Comparison of ENCODE assay signal across 8 mouse cellular contexts in genomic region chr11:69134622-69134968, GRCm38 (mm10). TPM values are rescaled to one million over a fixed set of nuclear protein-coding genes. Genes with fewer than 3 reads are reported as not detected.
DNase-seq lines count a peak whose midpoint lies in the region; ATAC-seq and TF ChIP-seq lines count a peak whose summit lies in the region.
"Had no signal": no experiment of that assay in that cellular context is flagged by ENCODE, and none has a peak within 500 bp of the region (broad histone marks: within the 10 kb centered on the region; RNA-seq: fewer than 3 reads in every experiment).

No protein-coding gene starts in this region.

- H3K9ac ChIP-seq in forebrain, embryonic 14.5 days (ENCODE audit: low read length): peak overlapping the region; percentile 59
- peak overlapping the region; percentile 41; the same call in 1 of the 2 replicates for H3K9ac ChIP-seq in limb, embryonic 11.5 days (ENCODE audit: low read length)

- H3K9me3 ChIP-seq in forebrain, embryonic 14.5 days (replicated peaks; ENCODE audit: control insufficient read depth, low read length): no peaks in the 10 kb centered on the region
- no peaks in the 10 kb centered on the region for H3K9me3 ChIP-seq in limb, embryonic 11.5 days (ENCODE audit: control insufficient read depth, low read length)

- no peaks in the 10 kb centered on the region; the same call in 1 of the 2 replicates for H3K4me1 ChIP-seq in lung, adult 2 months (ENCODE audit: control insufficient read depth, insufficient read depth, low read length)
- H3K4me1 ChIP-seq in forebrain, embryonic 14.5 days (ENCODE audit: control insufficient read depth, insufficient read depth, low read length): no peaks in the 10 kb centered on the region
- H3K4me1 ChIP-seq in limb, embryonic 11.5 days (ENCODE audit: control insufficient read depth, insufficient read depth, low read length): 0 out of 2 replicates have a peak, but pooled peaks cover 5% of the 10 kb centered on the region
- peaks cover 13% of the 10 kb centered on the region for H3K4me1 ChIP-seq in olfactory bulb, adult 2 months (ENCODE audit: control insufficient read depth, insufficient read depth, low read length)

- no peak overlapping the region for H3K27ac ChIP-seq in forebrain, embryonic 14.5 days (ENCODE audit: low read depth, low read length)
- H3K27ac ChIP-seq in limb, embryonic 11.5 days (replicated peaks; ENCODE audit: low read depth, low read length): no peak overlapping the region
- H3K27ac ChIP-seq in olfactory bulb, adult 2 months (ENCODE audit: insufficient read depth, low read depth, low read length): no peak overlapping the region
- H3K27ac ChIP-seq: macrophage had no signal

- 0 out of 2 replicates have a peak, but pooled peaks have one; percentile 18 for TF ChIP-seq POLR2A in lung, adult 2 months (IDR thresholded peaks at IDR 0.05; ENCODE audit: borderline replicate concordance, extremely low read depth, low read depth, low read length)
- TF ChIP-seq POLR2A in olfactory bulb, adult 2 months (IDR thresholded peaks at IDR 0.05; ENCODE audit: insufficient read depth, low read depth, low read length): no peak

- 43% methylated on average over 8 of the region's 8 CpGs for WGBS in lung, adult 2 months
- WGBS in forebrain, embryonic 14.5 days: 27% methylated on average over 8 of the region's 8 CpGs
- WGBS in limb, embryonic 11.5 days: 23% methylated on average over 8 of the region's 8 CpGs
- 51% methylated on average over 8 of the region's 8 CpGs for WGBS in olfactory bulb, adult 2 months

- no peak for TF ChIP-seq CTCF in lung, adult 2 months (IDR thresholded peaks at IDR 0.05; ENCODE audit: insufficient read depth, low read length)
- no peak for TF ChIP-seq CTCF in olfactory bulb, adult 2 months (IDR thresholded peaks at IDR 0.05; ENCODE audit: insufficient read depth, low read depth, low read length)

- peak; percentile 50; the same call in 1 of the 2 replicates for ATAC-seq in forebrain, embryonic 14.5 days
- no peak for ATAC-seq in limb, embryonic 11.5 days (ENCODE audit: insufficient number of reproducible peaks, low FRiP score, low TSS enrichment, low read depth)

- H3K4me2 ChIP-seq in forebrain, embryonic 14.5 days (ENCODE audit: low read length): peak overlapping the region; percentile 76
- H3K4me2 ChIP-seq in limb, embryonic 11.5 days (ENCODE audit: low read depth, severe bottlenecking): peak overlapping the region; percentile 71

- H3K36me3 ChIP-seq in forebrain, embryonic 14.5 days (ENCODE audit: control insufficient read depth, insufficient read depth, low read length): no peaks in the 10 kb centered on the region
- H3K36me3 ChIP-seq in limb, embryonic 11.5 days (ENCODE audit: control insufficient read depth, insufficient read depth, low read length): no peaks in the 10 kb centered on the region

- DNase-seq in lung, adult 2 months: no peak
- no peak for DNase-seq in lung, postnatal 10 days
- DNase-seq in forebrain, embryonic 14.5 days (ENCODE audit: low spot score): no peak
- no peak for DNase-seq in limb, embryonic 11.5 days (ENCODE audit: low spot score)
- no peak for DNase-seq in gastrocnemius, adult 8-10 months (ENCODE audit: low spot score in 2 of 2)
- DNase-seq in layer of hippocampus, adult 9-11 months: no peak

- peak overlapping the region; percentile 66 for H3K4me3 ChIP-seq in lung, adult 2 months (replicated peaks; ENCODE audit: extremely low read depth, low read depth, low read length)
- peak overlapping the region; percentile 39 for H3K4me3 ChIP-seq in forebrain, embryonic 14.5 days (ENCODE audit: low read depth, low read length)
- peak overlapping the region; percentile 33 for H3K4me3 ChIP-seq in limb, embryonic 11.5 days (ENCODE audit: low read depth, low read length)
- peak overlapping the region; percentile 44 for H3K4me3 ChIP-seq in olfactory bulb, adult 2 months (ENCODE audit: insufficient read depth, low read depth, low read length)

- no peaks in the 10 kb centered on the region for H3K27me3 ChIP-seq in forebrain, embryonic 14.5 days (replicated peaks; ENCODE audit: control insufficient read depth, insufficient read depth, low read length)
- H3K27me3 ChIP-seq in limb, embryonic 11.5 days (ENCODE audit: control insufficient read depth, insufficient read depth, low read length): no peaks in the 10 kb centered on the region

RNA-seq across cellular contexts. Expression of gene Aloxe3, which starts 8.9 kb away (rescaled TPM):
- polyA plus RNA-seq in lung, adult 2 months (2012; rRNA removed): 2.6 and 23.9 TPM in 2 replicates
- polyA plus RNA-seq in forebrain, embryonic 14.5 days (2014; fragmentation: Nextera tagmentation; extraction: Ambion mirVana): 0.94 and 2.1 TPM in 2 replicates
- 0.17 and 0.25 TPM in 2 replicates for polyA plus RNA-seq in limb, embryonic 11.5 days (2014; fragmentation: Nextera tagmentation; extraction: Ambion mirVana)
- not detected in 2 replicates for polyA plus RNA-seq in olfactory bulb, adult 2 months (2012; ENCODE audit: insufficient read depth, insufficient read length, low replicate concordance, missing spikeins)
- under 1 TPM in 1 of 4 experiments, not detected in 3; 0.21 TPM for total RNA-seq in gastrocnemius, adult 8-10 months (2022)
- polyA plus RNA-seq: macrophage had no signal

RNA-seq across cellular contexts. Expression of gene 9130213A22Rik, which starts 12.2 kb away (rescaled TPM):
- polyA plus RNA-seq in lung, adult 2 months (2012; rRNA removed): 1.1 and 1.2 TPM in 2 replicates
- 0.14 TPM in 2 replicates for polyA plus RNA-seq in forebrain, embryonic 14.5 days (2014; fragmentation: Nextera tagmentation; extraction: Ambion mirVana)
- 0.19 TPM in 1 of 2 replicates, not detected in the other for polyA plus RNA-seq in limb, embryonic 11.5 days (2014; fragmentation: Nextera tagmentation; extraction: Ambion mirVana)
- polyA plus RNA-seq in olfactory bulb, adult 2 months (2012; ENCODE audit: insufficient read depth, insufficient read length, low replicate concordance, missing spikeins): not detected in 2 replicates
- under 1 TPM in 1 of 4 experiments, not detected in 3; 0.18 TPM for total RNA-seq in gastrocnemius, adult 8-10 months (2022)

RNA-seq across cellular contexts. Expression of gene Hes7, which starts 14.4 kb away (rescaled TPM):
- polyA plus RNA-seq in lung, adult 2 months (2012; rRNA removed): 0.25 and 0.95 TPM in 2 replicates
- polyA plus RNA-seq in forebrain, embryonic 14.5 days (2014; fragmentation: Nextera tagmentation; extraction: Ambion mirVana): 0.23 and 0.24 TPM in 2 replicates
- polyA plus RNA-seq in limb, embryonic 11.5 days (2014; fragmentation: Nextera tagmentation; extraction: Ambion mirVana): 0.54 and 0.65 TPM in 2 replicates
- polyA plus RNA-seq in olfactory bulb, adult 2 months (2012; ENCODE audit: insufficient read depth, insufficient read length, low replicate concordance, missing spikeins): not detected in 2 replicates
- total RNA-seq in gastrocnemius, adult 8-10 months (2022): not detected
- polyA plus RNA-seq: macrophage had no signal

RNA-seq across cellular contexts. Expression of gene Alox12b, which starts 22.2 kb away (rescaled TPM):
- polyA plus RNA-seq in lung, adult 2 months (2012; rRNA removed): 43.9 TPM in 1 of 2 replicates, not detected in the other
- 0.15 TPM in 1 of 2 replicates, not detected in the other for polyA plus RNA-seq in forebrain, embryonic 14.5 days (2014; fragmentation: Nextera tagmentation; extraction: Ambion mirVana)
- 0.05 TPM in 1 of 2 replicates, not detected in the other for polyA plus RNA-seq in limb, embryonic 11.5 days (2014; fragmentation: Nextera tagmentation; extraction: Ambion mirVana)
- not detected in 2 replicates for polyA plus RNA-seq in olfactory bulb, adult 2 months (2012; ENCODE audit: insufficient read depth, insufficient read length, low replicate concordance, missing spikeins)
- total RNA-seq in gastrocnemius, adult 8-10 months (2022): not detected
- polyA plus RNA-seq: macrophage had no signal

RNA-seq across cellular contexts. Expression of gene Per1, which starts 39.6 kb away (rescaled TPM):
- polyA plus RNA-seq in lung, adult 2 months (2012; rRNA removed): 36.8 and 78.5 TPM in 2 replicates
- 6.8 and 11.6 TPM in 2 replicates for polyA plus RNA-seq in forebrain, embryonic 14.5 days (2014; fragmentation: Nextera tagmentation; extraction: Ambion mirVana)
- polyA plus RNA-seq in limb, embryonic 11.5 days (2014; fragmentation: Nextera tagmentation; extraction: Ambion mirVana): 8.0 and 9.1 TPM in 2 replicates
- not detected in 2 replicates for polyA plus RNA-seq in olfactory bulb, adult 2 months (2012; ENCODE audit: insufficient read depth, insufficient read length, low replicate concordance, missing spikeins)
- 10 to 100 TPM; 58.8 to 81.4 (median 70.4) TPM for total RNA-seq in gastrocnemius, adult 8-10 months (2022)
